Mouse (Mus musculus) kidney, postnatal 0 days (tissue): ENCODE data around the gene Sgms2. TPM values are rescaled to one million over a fixed set of nuclear protein-coding genes. Genes with fewer than 3 reads are reported as not detected.

ENCODE experiments used
- ATAC-seq: fragments of 200-750 bp; cut with Nextera tagmentation; replicated peaks from 2 replicates; pipeline ENCODE4 v1.8.0; 2017; ENCODE audit warnings: low read depth, moderate number of reproducible peaks, moderate TSS enrichment, moderate library complexity; ENCODE audit not compliant: low FRiP score
- DNase-seq: peaks from one replicate; pipeline ENCODE4 v3.0.0-alpha.2; 2016; ENCODE audit warnings: low spot score
- H3K27ac ChIP-seq: fragments of 300-500 bp; sonication (generic); 2 replicates; pipeline ENCODE4 v1.5.1; 2014; ENCODE audit warnings: mild to moderate bottlenecking
- H3K27me3 ChIP-seq: fragments of 300-500 bp; sonication (generic); 2 replicates; pipeline ENCODE4 v1.6.1; 2014; ENCODE audit warnings: low read length, mixed read lengths; ENCODE audit not compliant: insufficient read depth
- H3K36me3 ChIP-seq: fragments of 300-500 bp; sonication (generic); 2 replicates; pipeline ENCODE4 v1.6.1; 2014; ENCODE audit warnings: low read length, mixed read lengths; ENCODE audit not compliant: insufficient read depth
- H3K4me1 ChIP-seq: fragments of 300-500 bp; sonication (generic); replicated peaks from 2 replicates; pipeline ENCODE4 v1.6.1; 2014; ENCODE audit warnings: antibody characterized with exemption, low read length, mixed read lengths; ENCODE audit not compliant: insufficient read depth
- H3K4me2 ChIP-seq: fragments of 300-500 bp; sonication (generic); 2 replicates; pipeline ENCODE4 v1.6.1; 2014; ENCODE audit warnings: mild to moderate bottlenecking, low read length, moderate library complexity, mixed read lengths
- H3K4me3 ChIP-seq: fragments of 300-500 bp; sonication (generic); replicated peaks from 2 replicates; pipeline ENCODE4 v1.5.1; 2014; ENCODE audit warnings: low read depth, low read length
- H3K9ac ChIP-seq: fragments of 300-500 bp; sonication (generic); 2 replicates; pipeline ENCODE4 v1.6.1; 2014; ENCODE audit warnings: low read depth, low read length
- H3K9me3 ChIP-seq: fragments of 300-500 bp; sonication (generic); replicated peaks from 2 replicates; pipeline ENCODE4 v1.6.1; 2016; ENCODE audit warnings: low read length, inconsistent platforms, mixed read lengths
- CTCF ChIP-seq: IDR thresholded peaks from 2 replicates; pipeline ENCODE4 v1.5.1; 2016; ENCODE audit warnings: antibody characterized with exemption, low read depth, mild to moderate bottlenecking, moderate library complexity
- WGBS: fragments of 180-500 bp; shearing (Covaris S2); extraction: QIAGEN DNeasy Blood & Tissue Kit; methylation state at CpG from one replicate; pipeline ENCODE4 v1.1.7; 2014; 5-methylcytosine and 5-hydroxymethylcytosine counted together
- polyA plus RNA-seq: library from polyadenylated mRNA; unstranded; fragments of >200 nt; fragmentation: Nextera tagmentation; extraction: Ambion mirVana; gene quantifications from 2 replicates; pipeline ENCODE4 v1.2.1, GENCODE M21; 2015

Sgms2 gene
- polyA plus RNA-seq, 1 experiment from 2014 or later, result 25.4 TPM

- TF ChIP-seq CTCF, result no peak
- 43% methylated on average over 9 of the region's 9 CpGs for WGBS
These were observed 20.4 kb downstream of the Sgms2 start for GRCm38 (mm10) chr3:131470837-131471236.

GRCm38 (mm10) chr3:131469636-131470035 lies 21.6 kb downstream of the Sgms2 start:
- 13% methylated on average over 3 of the region's 3 CpGs for WGBS
- ATAC-seq, result no peak

More at GRCm38 (mm10) chr3:131470837-131471236, 20.4 kb downstream of the Sgms2 start:
- H3K4me1 ChIP-seq, result peaks cover 4% of the 10 kb centered on the region; the same call in 1 of the 2 replicates
- H3K9me3 ChIP-seq, result no peaks in the 10 kb centered on the region
- no peak overlapping the region for H3K27ac ChIP-seq
- no peaks in the 10 kb centered on the region for H3K36me3 ChIP-seq
- H3K27me3 ChIP-seq, result no peaks in the 10 kb centered on the region
- ATAC-seq (0 out of 2 replicates have a peak, but pooled peaks have one; percentile 37), DNase-seq (no peak)
- no peak overlapping the region for H3K4me3 ChIP-seq
- H3K9ac ChIP-seq, result no peak overlapping the region
- no peak overlapping the region for H3K4me2 ChIP-seq

GRCm38 (mm10) chr3:131466371-131466770 lies 24.8 kb downstream of the Sgms2 start:
- Histone ChIP-seq H3K4me2 (no peak overlapping the region), H3K9ac (no peak overlapping the region), H3K27ac (0 out of 2 replicates have a peak overlapping the region, but pooled peaks have one; percentile 27), H3K36me3 (no peaks in the 10 kb centered on the region), H3K9me3 (no peaks in the 10 kb centered on the region), H3K27me3 (no peaks in the 10 kb centered on the region), H3K4me3 (no peak overlapping the region), H3K4me1 (peaks cover 4% of the 10 kb centered on the region; the same call in 1 of the 2 replicates)
- no peak for ATAC-seq
- TF ChIP-seq CTCF, result no peak
- no peak for DNase-seq
- WGBS, result 67% methylated on average over 6 of the region's 6 CpGs

More at GRCm38 (mm10) chr3:131469636-131470035, 21.6 kb downstream of the Sgms2 start:
- no peak for DNase-seq
- Histone ChIP-seq H3K4me3 (no peak overlapping the region), H3K27ac (peak overlapping the region; percentile 40; the same call in 1 of the 2 replicates), H3K4me1 (peaks cover 4% of the 10 kb centered on the region; the same call in 1 of the 2 replicates), H3K9ac (no peak overlapping the region), H3K9me3 (no peaks in the 10 kb centered on the region), H3K36me3 (no peaks in the 10 kb centered on the region), H3K4me2 (no peak overlapping the region), H3K27me3 (no peaks in the 10 kb centered on the region)
- TF ChIP-seq CTCF, result no peak

- TF ChIP-seq CTCF, result no peak
- no peak for DNase-seq
- ATAC-seq, result no peak
- Histone ChIP-seq H3K27ac (0 out of 2 replicates have a peak overlapping the region, but pooled peaks have one; percentile 27), H3K9ac (no peak overlapping the region), H3K4me1 (peaks cover 4% of the 10 kb centered on the region; the same call in 1 of the 2 replicates), H3K4me2 (no peak overlapping the region), H3K9me3 (no peaks in the 10 kb centered on the region), H3K27me3 (no peaks in the 10 kb centered on the region), H3K36me3 (no peaks in the 10 kb centered on the region), H3K4me3 (no peak overlapping the region)
- 62% methylated on average over 3 of the region's 3 CpGs for WGBS
These were observed 25.5 kb downstream of the Sgms2 start for GRCm38 (mm10) chr3:131465536-131466260.

GRCm38 (mm10) chr3:131372996-131373395 lies 118.2 kb downstream of the Sgms2 start:
- no peaks in the 10 kb centered on the region for H3K27me3 ChIP-seq
- no peak for TF ChIP-seq CTCF
- DNase-seq (no peak), ATAC-seq (no peak)
- H3K4me3 ChIP-seq, result no peak overlapping the region
- no peak overlapping the region for H3K9ac ChIP-seq
- no peaks in the 10 kb centered on the region for H3K9me3 ChIP-seq
- no peak overlapping the region for H3K27ac ChIP-seq
- WGBS, result 89% methylated on average over 7 of the region's 7 CpGs
- no peaks in the 10 kb centered on the region for H3K4me1 ChIP-seq
- H3K36me3 ChIP-seq, result no peaks in the 10 kb centered on the region
- H3K4me2 ChIP-seq, result no peak overlapping the region

GRCm38 (mm10) chr3:131368678-131369077 lies 122.5 kb downstream of the Sgms2 start:
- Histone ChIP-seq H3K9ac (no peak overlapping the region), H3K27ac (no peak overlapping the region), H3K4me3 (no peak overlapping the region), H3K4me2 (no peak overlapping the region), H3K36me3 (no peaks in the 10 kb centered on the region), H3K9me3 (no peaks in the 10 kb centered on the region), H3K4me1 (0 out of 2 replicates have a peak, but pooled peaks cover 3% of the 10 kb centered on the region), H3K27me3 (no peaks in the 10 kb centered on the region)
- no peak for ATAC-seq
- no peak for TF ChIP-seq CTCF
- WGBS, result 92% methylated on average over 8 of the region's 8 CpGs
- no peak for DNase-seq
